Mouse (Mus musculus): ENCODE results near the gene Tssk3.
"Not testable (repeated sequence)": the region's sequence is repeated elsewhere in the genome, so short reads cannot be mapped to it uniquely, and the experiment has no call there.

Tssk3 gene

GRCm38 (mm10) chr4:129490972-129491880 is at the start of gene Tssk3, which contains the start of gene Fam229a:
Tssk3 (minus strand) TSS chr4:129491022.
Fam229a (plus strand) TSS chr4:129491190.
- DNase-seq (ENCODE audit: low spot score in 2 of 2) = no peak

- peak; percentile 63 to 81 for DNase-seq (ENCODE audit: low spot score in 2 of 2)
These were observed 49.2 kb upstream of the Tssk3 start for GRCm38 (mm10) chr4:129540012-129540411.

- not testable (repeated sequence) for DNase-seq (ENCODE audit: low spot score in 2 of 2)
These were observed 38.1 kb upstream of the Tssk3 start for GRCm38 (mm10) chr4:129528901-129529300.

GRCm38 (mm10) chr4:129525889-129526288 is 35.1 kb upstream of the Tssk3 start:
- no peak for DNase-seq (ENCODE audit: low spot score in 2 of 2)

GRCm38 (mm10) chr4:129525338-129525737 is 34.5 kb upstream of the Tssk3 start:
- no peak for DNase-seq (ENCODE audit: low spot score in 2 of 2)

GRCm38 (mm10) chr4:129518519-129518918 is 27.7 kb upstream of the Tssk3 start:
- no peak for DNase-seq (ENCODE audit: low spot score in 2 of 2)

- no peak for DNase-seq (ENCODE audit: low spot score in 2 of 2)
These were observed 26.1 kb upstream of the Tssk3 start for GRCm38 (mm10) chr4:129516925-129517324.

- peak; percentile 75 to 93 for DNase-seq (ENCODE audit: low spot score in 2 of 2)
These were observed 23.6 kb upstream of the Tssk3 start for GRCm38 (mm10) chr4:129514300-129514898.

GRCm38 (mm10) chr4:129513891-129514290 is 23.1 kb upstream of the Tssk3 start:
- no peak for DNase-seq (ENCODE audit: low spot score in 2 of 2)

- DNase-seq (ENCODE audit: low spot score in 2 of 2) = peak; percentile 90 to 95
These were observed 22.4 kb upstream of the Tssk3 start, which contains the start of gene Marcksl1 for GRCm38 (mm10) chr4:129513086-129513767. Marcksl1 (plus strand) TSS chr4:129513581.

- peak in 1 of 2 experiments; percentile 12 for DNase-seq (ENCODE audit: low spot score in 2 of 2)
These were observed 20.7 kb upstream of the Tssk3 start for GRCm38 (mm10) chr4:129511413-129512096.

GRCm38 (mm10) chr4:129510723-129511412 is 20.0 kb upstream of the Tssk3 start:
- DNase-seq (ENCODE audit: low spot score in 2 of 2) = no peak

- DNase-seq (ENCODE audit: low spot score in 2 of 2) = no peak
These were observed 18.8 kb upstream of the Tssk3 start for GRCm38 (mm10) chr4:129509650-129510049.

GRCm38 (mm10) chr4:129508834-129509600 is 18.2 kb upstream of the Tssk3 start:
- no peak for DNase-seq (ENCODE audit: low spot score in 2 of 2)

- DNase-seq (ENCODE audit: low spot score in 2 of 2) = no peak
These were observed 17.4 kb upstream of the Tssk3 start for GRCm38 (mm10) chr4:129508237-129508515.

- DNase-seq (ENCODE audit: low spot score in 2 of 2) = no peak
These were observed 16.8 kb upstream of the Tssk3 start for GRCm38 (mm10) chr4:129507434-129508236.

- DNase-seq (ENCODE audit: low spot score in 2 of 2) = no peak
These were observed 14.7 kb upstream of the Tssk3 start for GRCm38 (mm10) chr4:129505511-129505910.

- DNase-seq (ENCODE audit: low spot score in 2 of 2) = no peak
These were observed 12.2 kb upstream of the Tssk3 start for GRCm38 (mm10) chr4:129502901-129503444.

GRCm38 (mm10) chr4:129502327-129502888 is 11.6 kb upstream of the Tssk3 start:
- DNase-seq (ENCODE audit: low spot score in 2 of 2) = peak in 1 of 2 experiments; percentile 20

Measured in spleen, postnatal 4 days (tissue).